Mouse (Mus musculus) stomach, embryonic 16.5 days (tissue): ENCODE results near the gene Plk4. TPM values are rescaled to one million over a fixed set of nuclear protein-coding genes. Genes with fewer than 3 reads are reported as not detected.
"Not testable (repeated sequence)": the region's sequence is repeated elsewhere in the genome, so short reads cannot be mapped to it uniquely, and the experiment has no call there.

ENCODE experiments used
- ATAC-seq: fragments of 200-750 bp; cut with Nextera tagmentation; 2 replicates; pipeline ENCODE4 v1.8.0; 2017; ENCODE audit warnings: moderate number of reproducible peaks, moderate TSS enrichment; ENCODE audit not compliant: insufficient read depth, low FRiP score
- H3K27ac ChIP-seq: fragments of 300-500 bp; sonication (generic); 2 replicates; pipeline ENCODE4 v1.5.1; 2014; ENCODE audit warnings: low read length
- H3K27me3 ChIP-seq: fragments of 300-500 bp; sonication (generic); 2 replicates; pipeline ENCODE4 v1.6.1; 2014; ENCODE audit warnings: low read length, control low read depth, mixed read lengths; ENCODE audit not compliant: control insufficient read depth, insufficient read depth
- H3K36me3 ChIP-seq: fragments of 300-500 bp; sonication (generic); 2 replicates; pipeline ENCODE4 v1.6.1; 2014; ENCODE audit warnings: low read length; ENCODE audit not compliant: control insufficient read depth, insufficient read depth
- H3K4me1 ChIP-seq: fragments of 300-500 bp; sonication (generic); 2 replicates; pipeline ENCODE4 v1.6.1; 2014; ENCODE audit warnings: low read length, control low read depth, mixed read lengths; ENCODE audit not compliant: control insufficient read depth, insufficient read depth
- H3K4me2 ChIP-seq: fragments of 300-500 bp; sonication (generic); 2 replicates; pipeline ENCODE4 v1.6.1; 2014; ENCODE audit warnings: low read depth, low read length, mixed read lengths
- H3K4me3 ChIP-seq: fragments of 300-500 bp; sonication (generic); replicated peaks from 2 replicates; pipeline ENCODE4 v1.5.1; 2014; ENCODE audit warnings: mild to moderate bottlenecking, low read length
- H3K9ac ChIP-seq: fragments of 300-500 bp; sonication (generic); 2 replicates; pipeline ENCODE4 v1.6.1; 2014; ENCODE audit warnings: low read length
- H3K9me3 ChIP-seq: fragments of 300-500 bp; sonication (generic); replicated peaks from 2 replicates; pipeline ENCODE4 v1.6.1; 2016; ENCODE audit warnings: low read length, control low read depth; ENCODE audit not compliant: control insufficient read depth
- WGBS: fragments of 180-500 bp; shearing (Covaris S2); extraction: QIAGEN DNeasy Blood & Tissue Kit; methylation state at CpG from one replicate; pipeline ENCODE4 v1.1.7; 2014; 5-methylcytosine and 5-hydroxymethylcytosine counted together
- polyA plus RNA-seq: library from polyadenylated mRNA; unstranded; fragments of >200 nt; fragmentation: Nextera tagmentation; extraction: Ambion mirVana; gene quantifications from 2 replicates; pipeline ENCODE4 v1.2.1, GENCODE M21; 2015

The Plk4 gene
- polyA plus RNA-seq, 1 experiment from 2014 or later, result 35.9 TPM

DNA sequence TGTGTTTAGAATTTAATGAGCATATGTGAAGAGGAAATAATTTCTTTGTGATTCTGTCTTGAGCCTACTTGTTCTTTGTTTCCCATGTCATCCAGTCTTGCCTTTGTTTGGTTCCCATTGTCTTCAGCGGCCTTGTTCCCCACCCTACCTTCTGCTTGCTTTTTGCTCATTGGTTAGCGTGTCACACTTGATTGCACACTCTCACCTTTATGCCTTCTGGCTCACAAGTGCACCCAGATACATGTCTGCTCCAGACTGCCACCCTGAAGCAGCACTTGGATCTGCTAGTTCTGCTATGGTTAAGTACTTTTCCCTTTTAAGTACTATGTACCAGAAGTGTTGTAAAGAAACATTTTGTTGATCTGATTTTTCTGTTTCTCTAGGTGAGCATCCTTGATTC, 10.1 kb downstream of the Plk4 start:
- Histone ChIP-seq H3K36me3 (peaks cover 13% of the 10 kb centered on the region), H3K4me3 (no peak overlapping the region), H3K27ac (no peak overlapping the region), H3K9ac (no peak overlapping the region), H3K4me2 (no peak overlapping the region), H3K4me1 (no peaks in the 10 kb centered on the region), H3K9me3 (no peaks in the 10 kb centered on the region), H3K27me3 (no peaks in the 10 kb centered on the region)
- ATAC-seq, result no peak
- 72% methylated on average over 2 of the region's 2 CpGs for WGBS

DNA sequence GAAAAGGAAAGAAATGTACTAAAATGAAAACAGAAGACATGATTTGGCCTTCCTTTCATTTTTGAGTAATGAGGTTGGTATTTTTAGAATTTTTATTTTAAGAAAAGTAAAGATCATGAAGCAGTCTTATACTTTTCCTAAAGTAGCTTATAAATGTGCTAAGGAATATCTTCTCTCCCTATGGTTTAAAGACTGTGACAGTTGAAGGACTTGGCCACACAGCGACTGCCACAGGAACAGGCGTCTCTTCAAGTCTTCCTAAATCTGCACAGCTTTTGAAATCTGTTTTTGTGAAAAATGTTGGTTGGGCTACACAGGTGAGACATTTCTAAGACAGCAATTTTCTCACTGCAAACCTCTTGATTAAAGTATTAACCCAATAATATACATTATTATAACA, 13.5 kb downstream of the Plk4 start:
- H3K9ac ChIP-seq, result no peak overlapping the region
- 93% methylated on average over 2 of the region's 2 CpGs for whole genome bisulfite sequencing
- H3K4me1 ChIP-seq, result no peaks in the 10 kb centered on the region
- no peaks in the 10 kb centered on the region for H3K9me3 ChIP-seq
- H3K36me3 ChIP-seq, result peaks cover 5% of the 10 kb centered on the region
- H3K27ac ChIP-seq, result no peak overlapping the region
- H3K27me3 ChIP-seq, result no peaks in the 10 kb centered on the region
- no peak for ATAC-seq
- no peak overlapping the region for H3K4me3 ChIP-seq
- H3K4me2 ChIP-seq, result no peak overlapping the region

DNA sequence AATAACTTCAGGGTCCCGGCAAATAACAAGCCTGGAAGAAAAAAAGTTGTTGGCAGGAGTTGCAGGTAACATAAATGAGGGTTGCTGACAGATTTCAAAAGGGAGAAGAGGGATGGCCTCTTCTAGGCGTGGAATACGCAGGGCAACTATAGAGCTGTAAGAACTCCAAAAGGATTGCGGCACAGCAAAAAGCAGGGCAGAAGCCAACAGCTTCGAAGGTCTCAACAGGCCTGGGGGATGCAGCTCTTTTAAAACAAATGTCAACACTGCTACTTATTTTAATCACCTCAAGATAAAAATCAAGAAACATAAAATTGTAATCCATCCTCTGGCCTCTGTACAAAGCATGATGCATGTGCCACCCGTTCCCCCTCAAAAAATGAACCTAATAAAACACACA, 45.7 kb downstream of the Plk4 start:
- not testable (repeated sequence) for H3K27ac ChIP-seq, H3K36me3 ChIP-seq, H3K4me1 ChIP-seq, H3K27me3 ChIP-seq, H3K9me3 ChIP-seq, H3K9ac ChIP-seq, ATAC-seq
- peak overlapping the region; percentile 60 for H3K4me3 ChIP-seq
- 74% methylated on average over 6 of the region's 6 CpGs for WGBS
- peak overlapping the region; percentile 54 for H3K4me2 ChIP-seq

DNA sequence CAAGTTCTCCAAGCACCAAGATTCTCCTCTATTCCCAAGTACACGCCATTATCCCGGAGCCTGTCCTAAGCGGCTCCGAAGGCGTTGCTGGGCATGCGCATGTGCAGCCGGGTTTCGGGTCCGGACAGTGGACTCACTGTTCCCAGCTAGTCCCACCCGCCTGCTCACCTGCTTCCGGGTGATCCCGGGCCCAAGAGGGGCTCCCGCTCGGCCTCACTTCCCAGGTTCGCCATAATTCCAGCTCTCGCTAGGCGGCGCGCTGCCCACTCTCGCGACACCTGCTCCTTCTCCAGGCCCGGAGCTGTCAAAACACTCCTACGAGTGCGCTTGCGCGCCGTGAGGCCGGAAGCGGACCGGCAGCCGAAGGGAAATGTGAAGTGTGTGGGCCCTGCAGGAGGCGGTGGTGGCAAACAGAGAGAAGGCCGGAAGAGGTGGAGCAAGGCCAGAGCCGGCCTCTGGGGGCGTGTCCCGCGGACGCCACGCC, 46.7 kb downstream of the Plk4 start, which contains the start of gene Mfsd8:
TSS of gene Mfsd8 (minus strand) at position 414 of the 484 bp plus-strand sequence.
- Histone ChIP-seq H3K4me3 (peak within 1 kb of the TSS; percentile 60), H3K4me2 (peak within 1 kb of the TSS; percentile 65)
- under 1% methylated on average over 39 of the region's 39 CpGs for WGBS

DNA sequence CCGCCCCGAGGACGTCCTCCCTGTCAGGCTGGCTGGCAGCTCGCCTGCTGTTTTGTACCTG, 47.0 kb downstream of the Plk4 start, which contains the start of gene Abhd18:
TSS of gene Abhd18 (plus strand) at position 14 of the 61 bp plus-strand sequence.
- ATAC-seq, H3K4me1 ChIP-seq, H3K27me3 ChIP-seq, H3K36me3 ChIP-seq, H3K9me3 ChIP-seq: not testable (repeated sequence)
- Histone ChIP-seq H3K4me2 (peak within 1 kb of the TSS; percentile 65), H3K9ac (peak within 1 kb of the TSS; percentile 70), H3K27ac (peak within 1 kb of the TSS; percentile 58), H3K4me3 (peak within 1 kb of the TSS; percentile 60)
- WGBS, result 0% methylated on average over 2 of the region's 4 CpGs

More for the DNA sequence above, 46.7 kb downstream of the Plk4 start, which contains the start of gene Mfsd8:
- not testable (repeated sequence) for H3K4me1 ChIP-seq, H3K36me3 ChIP-seq, H3K9me3 ChIP-seq, H3K27me3 ChIP-seq
- peak; percentile 99 for ATAC-seq
- H3K9ac ChIP-seq, result peak within 1 kb of the TSS; percentile 70
- peak within 1 kb of the TSS; percentile 58 for H3K27ac ChIP-seq

- H3K9ac ChIP-seq, result peak overlapping the region; percentile 67
- WGBS, result 2% methylated on average over 15 of the region's 21 CpGs
- H3K4me1 ChIP-seq, H3K27me3 ChIP-seq, H3K9me3 ChIP-seq, ATAC-seq, H3K36me3 ChIP-seq, H3K27ac ChIP-seq: not testable (repeated sequence)
- peak overlapping the region; percentile 65 for H3K4me2 ChIP-seq
- H3K4me3 ChIP-seq, result peak overlapping the region; percentile 60
Observed at GRCm38 (mm10) chr3:40847018-40847417, 47.2 kb downstream of the Plk4 start.

GRCm38 (mm10) chr3:40847936-40848335, 48.1 kb downstream of the Plk4 start:
- 86% methylated on average over 2 of the region's 2 CpGs for WGBS
- H3K27me3 ChIP-seq, H3K4me1 ChIP-seq, H3K36me3 ChIP-seq, H3K9ac ChIP-seq, H3K4me3 ChIP-seq, ATAC-seq, H3K27ac ChIP-seq, H3K9me3 ChIP-seq: not testable (repeated sequence)
- 0 out of 2 replicates have a peak overlapping the region, but pooled peaks have one; percentile 65 for H3K4me2 ChIP-seq

DNA sequence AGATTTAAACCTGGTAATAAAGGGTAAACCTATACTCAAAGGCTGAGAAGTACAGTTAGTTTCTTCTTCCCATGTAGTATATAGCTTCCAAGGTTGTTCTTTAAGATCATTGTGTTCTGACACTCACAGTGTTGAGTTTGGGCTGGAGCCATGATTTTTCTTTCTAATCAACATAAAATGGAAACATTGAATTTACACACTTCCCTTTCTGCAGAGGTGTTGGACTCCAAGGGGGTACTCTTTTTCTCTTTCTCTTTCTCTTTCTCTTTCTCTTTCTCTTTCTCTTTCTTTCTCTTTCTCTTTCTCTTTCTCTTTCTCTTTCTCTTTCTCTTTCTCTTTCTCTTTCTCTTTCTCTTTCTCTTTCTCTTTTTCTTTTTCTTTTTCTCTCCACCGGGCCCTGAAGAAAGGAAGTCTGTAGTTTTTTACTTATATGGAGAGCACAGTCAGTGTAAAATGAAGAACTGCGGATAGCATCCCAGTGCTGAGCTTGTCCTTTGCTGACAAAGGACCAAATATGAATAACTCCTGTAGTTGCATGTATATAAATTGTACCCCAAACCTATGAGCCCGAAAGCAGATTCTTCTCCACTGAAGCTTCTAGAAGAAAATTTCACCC, 53.4 kb downstream of the Plk4 start:
- H3K9ac ChIP-seq, H3K4me3 ChIP-seq, H3K9me3 ChIP-seq, H3K27me3 ChIP-seq, H3K27ac ChIP-seq, H3K36me3 ChIP-seq, H3K4me2 ChIP-seq, H3K4me1 ChIP-seq, ATAC-seq: not testable (repeated sequence)
- 90% methylated on average over 3 of the region's 3 CpGs for WGBS
